Mouse (Mus musculus) liver, adult 2 months (tissue): ENCODE data around the gene Tut7. TPM values are rescaled to one million over a fixed set of nuclear protein-coding genes. Genes with fewer than 3 reads are reported as not detected.

Source experiments
- DNase-seq: peaks from one replicate; pipeline ENCODE4 v3.0.0-alpha.2; 2011; ENCODE audit warnings: low read depth, low spot score; ENCODE audit errors: extremely low read depth
- H3K27ac ChIP-seq: fragments of 200-500 bp; replicated peaks from 2 replicates; pipeline ENCODE4 v1.5.1; 2012; ENCODE audit warnings: low read depth, mild to moderate bottlenecking, control low read depth, inconsistent platforms, low read length; ENCODE audit not compliant: insufficient read depth
- H3K27me3 ChIP-seq: fragments of 200-500 bp; 2 replicates; pipeline ENCODE4 v1.6.1; 2012; ENCODE audit warnings: mild to moderate bottlenecking, moderate library complexity, low read length, inconsistent platforms; ENCODE audit not compliant: control insufficient read depth, insufficient read depth
- H3K36me3 ChIP-seq: fragments of 200-500 bp; 2 replicates; pipeline ENCODE4 v1.6.1; 2012; ENCODE audit warnings: low read length, inconsistent platforms; ENCODE audit not compliant: control insufficient read depth, insufficient read depth
- H3K4me1 ChIP-seq: fragments of 200-500 bp; 2 replicates; pipeline ENCODE4 v1.6.1; 2011; ENCODE audit warnings: low read length; ENCODE audit not compliant: control insufficient read depth, insufficient read depth
- H3K4me3 ChIP-seq: fragments of 200-500 bp; 2 replicates; pipeline ENCODE4 v1.5.1; 2011; ENCODE audit warnings: low read depth, mild to moderate bottlenecking, control low read depth, low read length, moderate library complexity; ENCODE audit not compliant: insufficient read depth
- H3K79me2 ChIP-seq: fragments of 200-500 bp; 2 replicates; pipeline ENCODE4 v1.6.1; 2012; ENCODE audit warnings: inconsistent platforms, mild to moderate bottlenecking, low read length, moderate library complexity; ENCODE audit not compliant: control insufficient read depth, insufficient read depth
- H3K9ac ChIP-seq: fragments of 200-500 bp; 2 replicates; pipeline ENCODE4 v1.6.1; 2012; ENCODE audit warnings: low read depth, mild to moderate bottlenecking, control low read depth, inconsistent platforms, low read length
- CTCF ChIP-seq: fragments of 200-500 bp; IDR thresholded peaks from 2 replicates; pipeline ENCODE4 v1.5.1; 2011; ENCODE audit warnings: low read depth, low read length, control low read depth
- POLR2A ChIP-seq: fragments of 200-500 bp; IDR thresholded peaks from 2 replicates; pipeline ENCODE4 v1.6.1; 2011; ENCODE audit warnings: low read length, control low read depth; ENCODE audit not compliant: insufficient read depth; ENCODE audit errors: extremely low read depth
- WGBS: fragments of 180-500 bp; shearing (Covaris S2); methylation state at CpG from one replicate; pipeline ENCODE4 v1.1.7; 2018; 5-methylcytosine and 5-hydroxymethylcytosine counted together
- polyA plus RNA-seq: library from polyadenylated mRNA; depleted of rRNA; stranded (reverse); fragments of >200 nt; gene quantifications from 2 replicates; pipeline ENCODE4 v1.2.3, GENCODE M21; 2012
- total RNA-seq: library from RNA; depleted of rRNA; stranded (reverse); fragments of >200 nt; gene quantifications from 2 replicates; pipeline ENCODE4 v1.2.3, GENCODE M21; 2014

Tut7 gene
- total and polyA plus RNA-seq, 2 experiments = 17.7 to 56.9 TPM

- Histone ChIP-seq H3K4me3 (no peak overlapping the region), H3K79me2 (no peaks in the 10 kb centered on the region), H3K36me3 (peaks cover 28% of the 10 kb centered on the region), H3K27me3 (no peaks in the 10 kb centered on the region), H3K27ac (no peak overlapping the region), H3K4me1 (no peaks in the 10 kb centered on the region), H3K9ac (no peak overlapping the region)
- TF ChIP-seq POLR2A (no peak), CTCF (no peak)
- no peak for DNase-seq
- 87% methylated on average over 7 of the region's 7 CpGs for WGBS
Observed at GRCm38 (mm10) chr13:59756906-59757305, 66.0 kb downstream of the Tut7 start.

- H3K36me3 ChIP-seq = peaks cover 2% of the 10 kb centered on the region; the same call in 1 of the 2 replicates
- H3K4me3 ChIP-seq = no peak overlapping the region
- TF ChIP-seq CTCF = no peak
- no peak for TF ChIP-seq POLR2A
- no peak for DNase-seq
- no peaks in the 10 kb centered on the region for H3K4me1 ChIP-seq
- no peaks in the 10 kb centered on the region for H3K79me2 ChIP-seq
- 87% methylated on average over 12 of the region's 12 CpGs for WGBS
- H3K9ac ChIP-seq = no peak overlapping the region
- no peak overlapping the region for H3K27ac ChIP-seq
- H3K27me3 ChIP-seq = no peaks in the 10 kb centered on the region
Observed at GRCm38 (mm10) chr13:59750310-59750709, 72.6 kb downstream of the Tut7 start.

GRCm38 (mm10) chr13:59746711-59747110 is 76.2 kb downstream of the Tut7 start, which contains the start of gene 1700014D04Rik:
Gene 1700014D04Rik, minus strand, starts transcription at chr13:59746752.
- no peak within 1 kb of the TSS for H3K27ac ChIP-seq
- no peak within 1 kb of the TSS for H3K9ac ChIP-seq
- no peaks in the 10 kb centered on the region for H3K27me3 ChIP-seq
- TF ChIP-seq POLR2A = no peak
- no peak for TF ChIP-seq CTCF
- no peak for DNase-seq
- H3K79me2 ChIP-seq = no peaks in the 10 kb centered on the region
- H3K4me3 ChIP-seq = no peak within 1 kb of the TSS
- no peaks in the 10 kb centered on the region for H3K36me3 ChIP-seq
- WGBS = 87% methylated on average over 9 of the region's 9 CpGs
- no peaks in the 10 kb centered on the region for H3K4me1 ChIP-seq

- H3K36me3 ChIP-seq = no peaks in the 10 kb centered on the region
- no peaks in the 10 kb centered on the region for H3K27me3 ChIP-seq
- no peak overlapping the region for H3K4me3 ChIP-seq
- H3K79me2 ChIP-seq = no peaks in the 10 kb centered on the region
- no peaks in the 10 kb centered on the region for H3K4me1 ChIP-seq
- H3K9ac ChIP-seq = no peak overlapping the region
- 82% methylated on average over 6 of the region's 6 CpGs for WGBS
- no peak for DNase-seq
- no peak overlapping the region for H3K27ac ChIP-seq
- TF ChIP-seq POLR2A = no peak
- no peak for TF ChIP-seq CTCF
Observed at GRCm38 (mm10) chr13:59746164-59746563, 76.8 kb downstream of the Tut7 start.

- Histone ChIP-seq H3K79me2 (no peaks in the 10 kb centered on the region), H3K4me1 (no peaks in the 10 kb centered on the region), H3K27me3 (no peaks in the 10 kb centered on the region), H3K9ac (no peak overlapping the region), H3K4me3 (no peak overlapping the region), H3K27ac (no peak overlapping the region), H3K36me3 (no peaks in the 10 kb centered on the region)
- no peak for DNase-seq
- TF ChIP-seq CTCF (no peak), POLR2A (no peak)
- 75% methylated on average over 6 of the region's 6 CpGs for WGBS
Observed at GRCm38 (mm10) chr13:59745462-59745861, 77.5 kb downstream of the Tut7 start.

GRCm38 (mm10) chr13:59741697-59742096 is 81.2 kb downstream of the Tut7 start:
- no peaks in the 10 kb centered on the region for H3K27me3 ChIP-seq
- peak; percentile 15; the same call in 1 of the 2 replicates for TF ChIP-seq CTCF
- TF ChIP-seq POLR2A = no peak
- H3K27ac ChIP-seq = no peak overlapping the region
- no peaks in the 10 kb centered on the region for H3K4me1 ChIP-seq
- 68% methylated on average over 10 of the region's 10 CpGs for WGBS
- H3K4me3 ChIP-seq = no peak overlapping the region
- no peaks in the 10 kb centered on the region for H3K36me3 ChIP-seq
- H3K79me2 ChIP-seq = no peaks in the 10 kb centered on the region
- no peak for DNase-seq
- H3K9ac ChIP-seq = no peak overlapping the region
